Mouse (Mus musculus) thymus, adult 2 months (tissue): ENCODE measurements around the gene Gli2. TPM values are rescaled to one million over a fixed set of nuclear protein-coding genes. Genes with fewer than 3 reads are reported as not detected.

Experiments
- DNase-seq: peaks from one replicate; pipeline ENCODE4 v3.0.0; 2021
- H3K27ac ChIP-seq: fragments of 200-500 bp; 2 replicates; pipeline ENCODE4 v1.5.1; 2012; ENCODE audit warnings: low read length, control low read depth; ENCODE audit not compliant: control insufficient read depth, insufficient read depth
- H3K27me3 ChIP-seq: fragments of 200-500 bp; 2 replicates; pipeline ENCODE4 v1.6.1; 2012; ENCODE audit warnings: mild to moderate bottlenecking, low read length, moderate library complexity, mixed read lengths; ENCODE audit not compliant: control insufficient read depth, insufficient read depth
- H3K36me3 ChIP-seq: fragments of 200-500 bp; 2 replicates; pipeline ENCODE4 v1.6.1; 2012; ENCODE audit warnings: mild to moderate bottlenecking, low read length, moderate library complexity; ENCODE audit not compliant: control insufficient read depth, insufficient read depth
- H3K4me1 ChIP-seq: fragments of 200-500 bp; replicated peaks from 2 replicates; pipeline ENCODE4 v1.6.1; 2012; ENCODE audit warnings: low read length; ENCODE audit not compliant: control insufficient read depth, insufficient read depth
- H3K4me3 ChIP-seq: fragments of 200-500 bp; 2 replicates; pipeline ENCODE4 v1.5.1; 2012; ENCODE audit warnings: mild to moderate bottlenecking, low read length, control low read depth, moderate library complexity; ENCODE audit not compliant: control insufficient read depth, insufficient read depth
- CTCF ChIP-seq: fragments of 200-500 bp; IDR thresholded peaks from 2 replicates; pipeline ENCODE4 v1.5.1; 2012; ENCODE audit warnings: mild to moderate bottlenecking, control low read depth, low read length, moderate library complexity, borderline replicate concordance; ENCODE audit not compliant: control insufficient read depth, poor library complexity, insufficient read depth; ENCODE audit errors: extremely low read depth
- POLR2A ChIP-seq: fragments of 200-500 bp; IDR thresholded peaks from 2 replicates; pipeline ENCODE4 v1.6.1; 2012; ENCODE audit warnings: mild to moderate bottlenecking, low read length, control low read depth, moderate library complexity; ENCODE audit not compliant: control insufficient read depth, poor library complexity, insufficient read depth; ENCODE audit errors: extremely low read depth
- WGBS: fragments of 180-500 bp; shearing (Covaris S2); methylation state at CpG from one replicate; pipeline ENCODE4 v1.1.7; 2018; 5-methylcytosine and 5-hydroxymethylcytosine counted together
- polyA plus RNA-seq: library from polyadenylated mRNA; depleted of rRNA; stranded (reverse); fragments of >200 nt; gene quantifications from 2 replicates; pipeline ENCODE4 v1.2.3, GENCODE M21; 2012

Gli2 gene
- polyA plus RNA-seq, 1 experiment, result 2.4 TPM

GRCm38 (mm10) chr1:118968661-118969179 is 84.7 kb downstream of the Gli2 start:
- Histone ChIP-seq H3K27me3 (no peaks in the 10 kb centered on the region), H3K4me1 (no peaks in the 10 kb centered on the region)
- DNase-seq, result no peak

GRCm38 (mm10) chr1:118967976-118968375 is 85.4 kb downstream of the Gli2 start:
- WGBS, result 95% methylated on average over 3 of the region's 3 CpGs
- Histone ChIP-seq H3K4me1 (no peaks in the 10 kb centered on the region), H3K4me3 (no peak overlapping the region), H3K27me3 (no peaks in the 10 kb centered on the region), H3K36me3 (no peaks in the 10 kb centered on the region), H3K27ac (no peak overlapping the region)
- no peak for DNase-seq
- no peak for TF ChIP-seq CTCF
- no peak for TF ChIP-seq POLR2A

More at GRCm38 (mm10) chr1:118968661-118969179, 84.7 kb downstream of the Gli2 start:
- Histone ChIP-seq H3K4me3 (no peak overlapping the region), H3K36me3 (no peaks in the 10 kb centered on the region), H3K27ac (no peak overlapping the region)
- WGBS, result 19% methylated on average over 5 of the region's 5 CpGs
- TF ChIP-seq POLR2A, result no peak
- TF ChIP-seq CTCF, result no peak

GRCm38 (mm10) chr1:118967281-118967680 is 86.1 kb downstream of the Gli2 start:
- WGBS, result 85% methylated on average over 3 of the region's 3 CpGs
- no peak for TF ChIP-seq CTCF
- TF ChIP-seq POLR2A, result no peak
- Histone ChIP-seq H3K4me1 (no peaks in the 10 kb centered on the region), H3K27ac (no peak overlapping the region), H3K27me3 (no peaks in the 10 kb centered on the region), H3K4me3 (no peak overlapping the region), H3K36me3 (no peaks in the 10 kb centered on the region)
- DNase-seq, result no peak

- H3K4me1 ChIP-seq, result no peaks in the 10 kb centered on the region
- no peak overlapping the region for H3K4me3 ChIP-seq
- H3K27ac ChIP-seq, result no peak overlapping the region
- DNase-seq, result no peak
- H3K36me3 ChIP-seq, result no peaks in the 10 kb centered on the region
- H3K27me3 ChIP-seq, result no peaks in the 10 kb centered on the region
- 96% methylated on average over 7 of the region's 7 CpGs for WGBS
- TF ChIP-seq POLR2A, result no peak
- TF ChIP-seq CTCF, result no peak
Observed at GRCm38 (mm10) chr1:118958644-118959043, 94.8 kb downstream of the Gli2 start.

- Histone ChIP-seq H3K36me3 (no peaks in the 10 kb centered on the region), H3K4me1 (no peaks in the 10 kb centered on the region), H3K27me3 (no peaks in the 10 kb centered on the region), H3K4me3 (no peak overlapping the region), H3K27ac (no peak overlapping the region)
- no peak for DNase-seq
- TF ChIP-seq POLR2A, result no peak
- no peak for TF ChIP-seq CTCF
- 98% methylated on average over 11 of the region's 11 CpGs for whole genome bisulfite sequencing
Observed at GRCm38 (mm10) chr1:118955791-118956190, 97.6 kb downstream of the Gli2 start.

- WGBS, result 83% methylated on average over 10 of the region's 10 CpGs
Observed at GRCm38 (mm10) chr1:118954434-118955301, 98.8 kb downstream of the Gli2 start.

GRCm38 (mm10) chr1:118953031-118953430 is 100.4 kb downstream of the Gli2 start:
- no peak overlapping the region for H3K27ac ChIP-seq
- no peaks in the 10 kb centered on the region for H3K27me3 ChIP-seq
- no peaks in the 10 kb centered on the region for H3K4me1 ChIP-seq
- no peak for DNase-seq
- WGBS, result 88% methylated on average over 3 of the region's 3 CpGs
- H3K36me3 ChIP-seq, result no peaks in the 10 kb centered on the region
- TF ChIP-seq POLR2A (no peak), CTCF (no peak)
- H3K4me3 ChIP-seq, result no peak overlapping the region

More at GRCm38 (mm10) chr1:118954434-118955301, 98.8 kb downstream of the Gli2 start:
- H3K4me3 ChIP-seq, result no peak overlapping the region
- no peak for TF ChIP-seq POLR2A
- H3K27me3 ChIP-seq, result no peaks in the 10 kb centered on the region
- no peak for DNase-seq
- no peaks in the 10 kb centered on the region for H3K36me3 ChIP-seq
- H3K27ac ChIP-seq, result no peak overlapping the region
- H3K4me1 ChIP-seq, result no peaks in the 10 kb centered on the region
